Mouse (Mus musculus) testis, adult 2 months (tissue): ENCODE results near the gene Rps3.

Experiments used
- CTCF ChIP-seq: fragments of 200-500 bp; IDR thresholded peaks from 2 replicates; pipeline ENCODE4 v1.5.1; 2012; ENCODE audit warnings: low read depth, mild to moderate bottlenecking, inconsistent platforms, low read length, moderate library complexity; ENCODE audit not compliant: control insufficient read depth, insufficient read depth, insufficient replicate concordance
- POLR2A ChIP-seq: fragments of 200-500 bp; IDR thresholded peaks from 2 replicates; pipeline ENCODE4 v1.6.1; 2012; ENCODE audit warnings: low read depth, mild to moderate bottlenecking, inconsistent platforms, low read length, moderate library complexity; ENCODE audit not compliant: control insufficient read depth

DNA sequence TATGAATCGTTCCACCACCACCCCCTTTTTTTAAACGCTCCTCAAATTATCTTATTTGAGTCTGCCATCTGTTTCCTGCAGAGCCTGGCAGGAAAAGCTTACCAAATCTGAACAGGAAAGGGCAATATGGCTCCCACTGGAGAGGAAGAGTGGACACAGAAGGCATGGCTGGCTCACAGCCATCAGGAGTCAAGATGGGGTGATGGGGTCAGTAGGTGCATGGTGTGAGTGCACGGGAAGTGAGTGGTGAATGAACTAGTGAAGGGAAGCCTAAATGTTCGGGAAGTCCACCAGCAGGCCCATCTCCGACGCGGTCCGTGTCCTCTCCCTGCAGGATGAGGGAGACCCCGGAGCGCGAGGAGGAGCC lies 15.6 kb downstream of the Rps3 start:
- TF ChIP-seq POLR2A (no peak), CTCF (no peak)
